Mouse (Mus musculus): Measurements from ENCODE around the gene Nfkb1. TPM values are rescaled to one million over a fixed set of nuclear protein-coding genes. Genes with fewer than 3 reads are reported as not detected.

The Nfkb1 gene
- total RNA-seq, 2 experiments from 2014 or later = 30.7 to 33.0 TPM

GRCm38 (mm10) chr3:135672135-135672534 is 19.2 kb downstream of the Nfkb1 start:
- DNase-seq = no peak

- DNase-seq = no peak
Measured at GRCm38 (mm10) chr3:135670869-135671268, 20.5 kb downstream of the Nfkb1 start.

GRCm38 (mm10) chr3:135667084-135667483 is 24.3 kb downstream of the Nfkb1 start:
- no peak for DNase-seq

- no peak for DNase-seq
Measured at GRCm38 (mm10) chr3:135665777-135666259, 25.5 kb downstream of the Nfkb1 start.

- no peak for DNase-seq
Measured at GRCm38 (mm10) chr3:135662139-135662864, 29.0 kb downstream of the Nfkb1 start.

DNA sequence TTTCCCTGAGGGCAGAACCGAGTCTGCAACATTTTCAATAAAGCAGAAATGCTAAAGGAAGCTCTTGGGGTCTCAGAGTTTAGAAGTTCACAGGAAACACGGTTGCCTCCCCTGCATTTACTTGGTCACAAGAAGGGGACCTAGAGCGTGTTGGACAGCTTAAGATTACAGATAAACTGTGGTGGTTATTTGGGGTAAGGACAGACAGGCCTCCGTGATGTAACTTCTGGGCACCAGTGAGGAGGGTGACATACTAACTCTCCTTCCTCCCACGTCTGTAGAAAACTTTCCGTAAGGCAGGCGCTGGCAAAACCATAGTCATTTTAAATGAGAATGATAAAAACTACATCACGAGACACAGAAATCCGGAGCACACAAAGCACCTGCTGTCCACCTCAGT is 29.6 kb downstream of the Nfkb1 start:
- DNase-seq = no peak

DNA sequence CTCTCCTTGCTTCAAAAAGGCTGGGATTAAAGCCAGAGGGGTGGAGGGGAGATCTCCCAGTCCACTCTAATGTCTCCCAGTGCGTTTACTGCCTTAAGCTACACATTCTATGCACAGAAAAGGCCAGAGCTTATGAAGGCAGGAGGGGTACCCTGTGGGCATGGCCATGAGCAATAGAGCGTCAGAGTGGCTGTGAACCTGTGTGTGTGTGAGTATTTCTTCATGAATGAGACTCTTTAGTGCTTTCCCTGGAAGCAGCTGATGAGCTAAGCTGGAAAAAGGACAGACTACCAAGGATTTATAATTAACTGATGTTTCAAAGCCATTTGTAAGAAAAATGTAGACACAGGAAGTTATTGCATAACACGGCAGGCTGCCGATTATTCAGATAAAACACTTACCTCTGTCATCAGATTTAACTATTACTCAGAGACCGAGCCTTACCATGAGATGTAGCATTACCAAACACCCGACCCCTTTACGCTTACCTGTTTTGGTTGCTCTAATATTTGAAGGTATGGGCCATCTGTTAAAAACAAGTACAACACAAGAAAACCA is 32.7 kb downstream of the Nfkb1 start:
- no peak for DNase-seq

- no peak for DNase-seq
Measured at GRCm38 (mm10) chr3:135656156-135656555, 35.2 kb downstream of the Nfkb1 start.

- no peak for DNase-seq
Measured at GRCm38 (mm10) chr3:135650773-135651555, 40.4 kb downstream of the Nfkb1 start.

DNA sequence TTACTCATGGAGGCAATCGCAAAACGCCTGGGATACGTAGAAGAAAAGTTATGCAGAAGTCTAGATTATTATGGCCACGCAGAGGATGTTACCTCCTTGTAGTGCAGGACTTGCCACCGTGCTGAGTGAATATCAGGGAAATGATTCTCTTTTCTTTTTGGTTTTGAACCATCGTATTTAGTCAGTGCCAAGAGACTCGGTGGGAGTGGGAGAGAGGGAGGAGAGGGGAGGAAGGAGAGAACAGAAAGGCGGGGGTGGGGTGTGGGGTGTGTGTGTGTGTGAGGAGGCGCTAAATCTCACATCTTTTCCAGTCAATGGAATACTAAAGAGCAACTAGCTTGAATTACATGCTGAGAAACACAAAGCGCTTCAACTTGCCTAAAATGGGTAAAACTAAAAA is 41.5 kb downstream of the Nfkb1 start:
- no peak for DNase-seq

- DNase-seq = no peak
Measured at GRCm38 (mm10) chr3:135648501-135648900, 42.8 kb downstream of the Nfkb1 start.

GRCm38 (mm10) chr3:135646622-135647021 is 44.7 kb downstream of the Nfkb1 start:
- DNase-seq = no peak

- DNase-seq = no peak
Measured at GRCm38 (mm10) chr3:135644971-135645370, 46.4 kb downstream of the Nfkb1 start.

- peak; percentile 23 to 34 for DNase-seq
Measured at GRCm38 (mm10) chr3:135641623-135641915, 49.8 kb downstream of the Nfkb1 start.

- DNase-seq = peak; percentile 26 to 28
Measured at GRCm38 (mm10) chr3:135640856-135641622, 50.3 kb downstream of the Nfkb1 start.

- no peak for DNase-seq
Measured at GRCm38 (mm10) chr3:135640203-135640602, 51.1 kb downstream of the Nfkb1 start.

GRCm38 (mm10) chr3:135637592-135637991 is 53.8 kb downstream of the Nfkb1 start:
- no peak for DNase-seq

- DNase-seq = peak; percentile 33 to 48
Measured at GRCm38 (mm10) chr3:135636454-135636853, 54.9 kb downstream of the Nfkb1 start.

DNA sequence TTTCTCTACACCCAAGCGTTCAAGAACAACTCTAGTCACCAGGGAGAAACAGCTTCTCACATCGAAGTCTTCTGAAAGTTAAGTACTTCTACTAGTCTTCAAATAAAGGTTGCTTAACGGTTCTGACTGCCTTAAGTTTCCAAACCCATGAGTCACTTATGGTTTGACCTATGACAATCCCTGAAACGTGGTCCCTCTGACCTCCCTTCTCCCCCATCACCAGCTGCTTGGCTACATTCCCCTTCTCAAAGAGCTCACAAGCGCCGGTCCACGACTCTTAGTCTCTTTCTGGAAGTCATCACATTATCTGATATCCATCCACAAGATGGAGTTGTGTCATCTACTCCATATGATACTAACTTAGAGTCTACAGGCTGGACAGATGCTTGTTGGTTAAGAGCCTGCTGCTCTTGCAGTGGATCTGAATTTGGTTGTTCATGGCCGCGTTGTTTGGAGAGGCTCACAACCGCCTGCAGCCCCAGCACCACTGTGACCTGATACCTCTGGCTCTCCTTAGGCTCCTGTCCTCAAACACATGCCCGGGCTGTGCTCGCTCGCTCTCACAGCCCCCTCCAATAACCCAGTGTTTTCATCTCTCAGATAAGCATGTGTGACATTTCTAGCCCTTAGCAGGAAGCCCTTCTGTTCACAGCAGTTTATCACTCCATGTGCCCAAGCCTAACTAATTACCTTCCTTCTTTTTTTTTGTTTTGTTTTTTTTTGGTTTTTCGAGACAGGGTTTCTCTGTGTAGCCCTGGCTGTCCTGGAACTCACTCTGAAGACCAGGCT is 55.5 kb downstream of the Nfkb1 start:
- DNase-seq = no peak

GRCm38 (mm10) chr3:135635030-135635429 is 56.3 kb downstream of the Nfkb1 start:
- DNase-seq = no peak

GRCm38 (mm10) chr3:135634275-135634674 is 57.1 kb downstream of the Nfkb1 start:
- no peak for DNase-seq

GRCm38 (mm10) chr3:135631856-135632255 is 59.5 kb downstream of the Nfkb1 start:
- DNase-seq = no peak

Measured in heart, adult 18-20 months (tissue).